Mouse (Mus musculus): ENCODE measurements around the gene Mturn. TPM values are rescaled to one million over a fixed set of nuclear protein-coding genes. Genes with fewer than 3 reads are reported as not detected.

The Mturn gene
- total RNA-seq (2017): 0.39 and 1.8 TPM in 2 replicates

DNA sequence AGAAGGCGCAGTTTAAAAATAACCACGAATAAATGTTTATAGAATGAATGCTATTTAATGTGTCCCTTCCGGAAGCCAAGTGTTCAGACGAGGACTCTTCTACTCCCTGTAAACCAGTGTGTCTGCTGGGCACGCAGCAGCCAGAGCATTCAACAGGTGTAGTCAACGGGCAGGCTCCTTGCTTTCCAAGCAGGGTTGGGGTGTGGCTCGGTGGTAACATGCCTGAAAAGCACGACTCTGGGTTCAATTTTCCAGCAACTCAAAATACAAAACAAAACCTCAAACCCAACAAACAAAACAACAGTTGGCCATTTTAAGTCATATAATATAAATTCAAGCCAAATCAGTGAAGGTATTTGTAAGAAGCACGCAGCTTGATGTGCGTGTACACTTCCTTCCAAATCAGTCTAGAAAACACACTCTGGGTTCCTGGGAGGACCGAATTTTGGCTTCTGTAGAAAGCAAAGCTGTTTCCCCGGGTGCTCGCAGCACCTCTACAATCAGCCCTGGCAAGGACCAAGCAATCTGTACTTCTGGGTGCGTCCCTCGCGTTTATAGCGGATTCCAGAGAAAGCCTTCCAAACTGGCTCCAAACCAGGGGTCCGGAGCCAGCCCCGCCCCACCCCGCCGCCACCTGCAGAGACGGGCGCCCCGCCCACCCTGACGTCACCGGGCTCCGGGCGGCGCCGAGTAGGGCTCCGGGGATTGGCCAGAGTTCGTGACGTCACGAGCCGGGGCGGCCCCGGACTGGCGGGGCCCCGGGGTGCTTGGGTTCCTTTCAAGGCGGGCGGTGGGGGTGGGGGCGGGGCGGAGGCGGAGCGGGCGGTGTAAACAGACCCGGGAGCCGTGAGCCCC, at the start of gene Mturn:
Gene Mturn, plus strand, starts transcription at position 734 of the 855 bp plus-strand sequence.
- peak; percentile 73 for ATAC-seq (replicated peaks; ENCODE audit: low read depth, poor library complexity, severe bottlenecking)

DNA sequence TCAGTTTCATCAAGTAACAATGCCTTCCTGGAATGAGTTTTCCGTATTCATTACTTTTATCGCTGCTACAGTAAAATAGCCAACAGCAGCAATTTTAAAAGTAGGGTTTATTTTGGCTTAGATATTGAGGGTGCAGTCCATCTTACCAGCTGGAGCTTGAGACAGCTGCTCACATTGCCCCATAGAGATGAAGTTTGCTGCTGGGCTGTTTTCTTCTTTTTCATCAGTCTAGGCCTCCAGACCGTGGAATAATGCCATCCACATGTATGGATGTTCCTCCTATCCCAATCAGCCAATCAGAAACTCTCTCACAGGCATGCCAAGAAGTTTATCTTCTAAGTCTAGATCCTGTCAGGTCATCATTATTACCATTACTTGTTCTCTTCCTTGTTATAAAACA, 41.5 kb upstream of the Mturn start:
- no peak for ATAC-seq (replicated peaks; ENCODE audit: low read depth, poor library complexity, severe bottlenecking)

DNA sequence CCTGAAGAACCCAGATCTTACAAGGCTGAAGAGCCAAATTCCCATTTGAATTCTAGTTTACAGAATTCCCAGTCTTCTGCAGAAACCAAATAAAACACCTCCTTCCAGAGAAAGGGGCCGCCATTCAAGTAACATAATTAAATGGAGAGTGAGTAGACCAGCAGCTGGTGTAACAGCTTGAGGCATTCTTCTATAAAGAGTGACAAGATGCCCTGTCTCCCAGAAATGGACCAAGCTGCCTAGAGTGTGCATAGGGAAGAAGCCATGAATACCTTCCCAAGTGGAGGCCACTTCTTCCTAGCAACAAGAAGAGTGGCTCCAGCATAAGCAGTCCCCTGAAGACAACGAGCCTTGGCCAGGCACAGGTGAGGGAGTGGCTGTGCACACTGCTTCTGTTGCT, 39.5 kb upstream of the Mturn start:
- ATAC-seq (replicated peaks; ENCODE audit: low read depth, poor library complexity, severe bottlenecking): no peak

DNA sequence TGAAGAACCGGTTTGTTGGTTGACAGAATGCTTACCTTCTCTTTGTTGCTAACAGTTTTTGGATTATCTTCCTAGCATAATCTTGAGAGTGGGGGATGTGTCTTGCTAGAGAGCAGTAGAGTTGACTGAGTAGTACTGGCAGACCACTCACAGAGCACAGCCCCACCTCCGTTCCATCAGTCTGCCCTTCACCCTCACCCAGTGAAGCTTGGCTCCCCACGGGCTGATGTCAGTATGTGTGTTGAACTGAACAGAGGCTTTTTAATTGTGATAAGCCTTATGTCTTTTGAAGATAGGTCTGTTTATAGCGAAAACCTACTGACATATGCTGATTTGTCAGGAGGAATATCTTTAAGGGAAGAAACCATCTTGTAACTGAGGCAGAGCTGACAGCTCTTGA, 38.2 kb upstream of the Mturn start:
- ATAC-seq (replicated peaks; ENCODE audit: low read depth, poor library complexity, severe bottlenecking): no peak

DNA sequence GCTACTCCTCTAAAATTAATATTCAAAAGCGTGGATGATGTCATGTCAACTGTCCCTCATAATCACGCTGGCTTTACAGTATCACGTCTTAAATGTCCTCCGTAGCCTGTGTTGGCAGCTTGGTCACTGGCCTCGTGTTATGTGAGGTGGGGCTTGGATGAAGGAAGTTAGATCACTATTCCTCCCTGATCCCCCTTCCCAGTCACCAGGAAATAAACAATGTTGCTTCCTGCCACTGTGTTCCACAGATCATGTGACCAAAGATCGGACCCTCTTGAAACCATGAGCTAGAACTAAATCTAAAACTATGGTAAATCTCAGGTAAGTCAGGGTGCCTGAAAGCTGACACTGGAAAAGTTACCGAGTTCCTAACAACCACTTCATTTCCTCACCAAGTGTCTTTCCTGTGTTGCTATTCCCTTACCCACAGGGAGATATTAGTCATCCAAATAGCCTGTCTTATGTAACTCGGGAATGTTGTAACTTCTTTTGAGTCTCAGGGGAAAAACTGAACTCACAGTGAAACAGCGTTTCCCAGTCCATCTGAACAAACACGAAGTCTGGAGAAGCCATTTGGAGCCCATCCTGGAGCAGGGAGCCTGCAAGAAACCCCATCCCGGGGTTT, 25.8 kb upstream of the Mturn start:
- no peak for ATAC-seq (replicated peaks; ENCODE audit: low read depth, poor library complexity, severe bottlenecking)

DNA sequence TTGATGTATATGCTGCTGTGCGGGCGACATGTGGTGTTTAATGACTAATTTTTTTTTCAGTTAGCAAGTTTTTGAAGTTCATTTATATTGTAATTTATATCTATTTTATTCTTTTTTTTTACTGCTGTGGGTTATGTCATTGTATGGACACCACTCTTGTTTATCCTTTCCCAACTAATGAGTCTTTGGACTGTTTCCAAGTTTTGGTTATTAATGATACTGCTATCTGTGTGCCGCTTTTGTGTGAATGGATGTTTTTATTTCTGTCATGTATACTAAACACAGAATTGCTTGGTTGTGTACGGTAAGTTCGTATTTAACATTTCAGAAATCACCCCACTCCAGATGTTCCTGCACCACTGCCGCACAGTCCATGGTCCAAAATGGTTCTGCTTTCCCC, 23.6 kb upstream of the Mturn start:
- ATAC-seq (replicated peaks; ENCODE audit: low read depth, poor library complexity, severe bottlenecking): no peak

DNA sequence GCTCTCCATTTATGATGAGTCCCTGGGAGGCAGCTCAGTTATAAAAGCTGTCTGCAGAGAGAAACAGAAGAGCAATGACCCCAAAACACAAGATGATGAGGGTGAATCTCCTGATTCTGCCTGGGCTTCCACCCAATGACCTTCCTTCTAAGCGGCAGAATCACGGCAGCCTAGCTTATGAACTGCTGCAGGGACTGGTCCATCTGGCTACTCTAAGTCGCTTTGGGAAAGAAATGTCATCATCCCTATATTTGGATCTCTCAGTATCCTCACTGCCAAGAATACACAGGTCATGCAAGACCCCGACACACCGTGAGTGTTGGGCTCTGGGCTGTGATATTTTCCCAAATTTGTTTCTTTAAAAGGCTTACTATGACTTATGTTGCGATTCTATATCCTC, 11.6 kb upstream of the Mturn start:
- ATAC-seq (replicated peaks; ENCODE audit: low read depth, poor library complexity, severe bottlenecking): no peak

DNA sequence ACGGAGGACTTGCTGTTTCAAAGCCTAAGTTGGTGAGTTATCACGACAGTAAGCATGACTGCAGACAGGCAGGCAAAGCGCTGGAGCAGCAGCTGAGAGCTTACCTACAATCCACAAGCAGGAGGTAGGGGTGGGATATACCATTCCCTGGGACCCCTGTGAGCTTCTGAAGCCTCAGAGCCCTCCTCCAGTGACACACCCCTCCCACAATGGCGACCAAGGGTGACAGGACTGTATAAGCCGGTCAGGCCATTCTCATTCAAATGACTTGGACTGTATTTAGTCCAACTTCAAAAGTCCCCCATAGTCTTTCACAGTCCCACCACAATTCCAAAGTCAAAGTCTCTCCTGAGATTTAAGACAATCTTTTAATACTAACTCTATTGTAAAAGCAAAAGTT, 8.5 kb upstream of the Mturn start:
- ATAC-seq (replicated peaks; ENCODE audit: low read depth, poor library complexity, severe bottlenecking): no peak

DNA sequence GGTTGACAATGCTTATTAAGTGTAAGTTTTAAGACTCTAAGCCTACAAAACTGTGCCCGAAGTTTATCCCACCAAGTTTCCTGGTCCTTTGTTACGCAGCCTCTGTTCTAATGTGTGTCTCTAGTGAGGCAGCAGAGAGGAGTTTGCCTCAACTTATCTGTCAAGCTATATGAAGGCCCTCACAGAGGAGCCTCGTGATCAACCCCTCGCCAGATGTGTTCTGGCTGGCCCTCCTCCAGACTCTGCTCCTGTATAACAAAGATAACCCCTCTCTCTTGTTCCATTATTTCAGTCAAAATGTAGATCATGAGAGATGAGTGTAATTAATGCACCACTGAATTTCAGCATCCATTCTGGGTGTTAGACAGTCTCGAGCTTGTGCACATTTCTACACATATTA, 1.7 kb upstream of the Mturn start:
- ATAC-seq (replicated peaks; ENCODE audit: low read depth, poor library complexity, severe bottlenecking): peak; percentile 29; the same call in 1 of the 2 replicates

DNA sequence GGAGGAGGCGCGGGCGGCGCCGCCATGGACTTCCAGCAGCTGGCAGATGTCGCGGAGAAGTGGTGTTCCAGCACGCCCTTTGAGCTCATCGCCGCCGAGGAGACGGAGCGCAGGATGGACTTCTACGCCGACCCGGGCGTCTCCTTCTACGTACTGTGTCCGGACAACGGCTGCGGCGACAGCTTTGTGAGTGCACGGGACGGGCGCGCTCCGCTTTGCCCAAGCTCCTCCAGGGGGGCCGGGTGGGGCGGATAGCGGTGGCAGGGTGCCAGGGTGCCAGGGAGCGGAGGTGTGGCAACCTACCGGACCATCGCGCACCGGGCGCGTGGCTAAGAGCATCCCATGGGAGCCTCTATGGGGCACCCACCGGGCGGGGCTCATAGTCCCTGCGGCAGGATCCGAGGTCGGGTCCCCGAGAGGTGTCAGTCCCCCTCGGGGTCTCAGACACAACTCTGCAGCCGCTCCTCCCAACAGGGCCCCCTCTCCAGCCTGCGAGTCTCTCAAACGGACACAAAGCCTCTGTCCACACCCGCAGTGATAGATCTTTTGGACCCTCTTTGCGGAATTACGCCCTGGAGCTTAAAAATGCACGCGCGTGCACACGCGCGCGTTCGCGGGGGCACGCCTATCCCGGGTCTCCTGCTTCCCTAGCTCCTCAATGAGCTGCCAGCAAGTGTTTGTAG, 463 bp downstream of the Mturn start:
- ATAC-seq (replicated peaks; ENCODE audit: low read depth, poor library complexity, severe bottlenecking): no peak; the same call in 1 of the 2 replicates

DNA sequence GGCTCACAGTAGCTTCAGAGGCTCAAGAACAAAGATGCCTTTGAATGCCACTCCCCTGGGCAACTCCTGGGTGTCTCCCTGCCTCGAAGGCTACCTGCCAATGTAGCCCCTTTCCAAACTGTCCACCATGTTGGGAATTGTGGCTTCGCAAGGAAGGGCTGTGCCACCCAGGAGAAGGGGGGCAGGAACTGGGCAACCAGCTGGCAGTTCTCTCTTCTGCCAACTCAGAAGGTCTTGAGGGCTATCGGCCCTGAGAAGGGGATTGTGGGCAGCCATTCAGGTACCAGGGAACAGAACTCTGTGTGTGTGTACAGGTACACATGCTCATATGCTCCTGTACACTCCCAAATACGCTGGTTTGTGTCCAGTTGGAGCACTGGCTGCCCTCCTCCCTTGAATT, 2.7 kb downstream of the Mturn start:
- no peak for ATAC-seq (replicated peaks; ENCODE audit: low read depth, poor library complexity, severe bottlenecking)

DNA sequence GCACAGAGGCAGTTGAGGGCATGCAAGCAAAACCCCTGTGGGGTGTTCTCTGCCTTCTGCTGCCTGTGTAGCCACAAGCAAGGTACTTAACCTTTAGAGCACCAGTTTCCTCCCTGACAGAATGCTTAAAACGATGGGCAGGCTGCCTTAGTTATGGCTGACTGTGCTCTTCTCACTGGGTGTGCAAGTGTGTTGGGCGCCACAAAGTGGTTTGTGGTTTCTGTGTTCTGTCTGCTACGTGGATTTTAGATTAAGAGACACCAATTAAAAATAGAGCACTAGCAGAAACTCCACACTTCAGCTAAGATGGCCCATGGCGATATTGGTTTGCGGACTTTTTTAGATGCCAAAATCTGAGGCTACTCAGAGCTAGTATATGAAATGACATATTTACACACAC, 3.7 kb downstream of the Mturn start:
- ATAC-seq (replicated peaks; ENCODE audit: low read depth, poor library complexity, severe bottlenecking): peak; percentile 28

DNA sequence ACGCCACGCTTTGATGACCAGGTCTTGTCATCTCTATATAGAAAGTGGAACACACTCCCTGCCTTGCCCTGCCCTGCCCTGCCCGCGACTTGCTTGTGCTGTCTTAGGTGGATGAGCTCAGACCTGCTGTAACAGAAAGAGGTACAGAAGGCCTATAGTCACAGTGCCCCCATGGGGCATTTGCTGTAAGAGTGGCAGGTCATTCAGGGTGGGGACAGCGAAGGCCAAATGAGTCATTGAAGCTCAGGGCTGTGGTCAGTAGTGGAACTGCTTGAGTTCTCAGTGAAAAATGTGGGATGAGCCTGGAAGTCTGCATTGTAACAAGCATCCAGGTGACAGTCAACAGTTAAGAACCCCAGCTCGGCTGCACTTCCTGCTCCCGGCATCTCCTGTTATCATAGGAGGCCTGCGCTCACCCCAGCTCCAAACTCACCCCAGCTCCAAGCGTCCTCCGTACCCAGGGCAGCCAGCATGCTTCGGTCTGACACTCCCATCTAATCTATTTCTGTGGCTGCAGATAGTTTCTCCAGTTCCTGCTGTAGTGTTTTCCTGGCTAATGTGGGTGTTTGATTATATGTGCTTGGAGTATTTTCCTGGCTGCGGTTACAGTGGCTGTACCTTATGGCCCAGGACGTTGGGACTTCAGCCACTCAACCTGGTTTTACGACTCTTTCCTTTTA, 4.4 kb downstream of the Mturn start:
- no peak for ATAC-seq (replicated peaks; ENCODE audit: low read depth, poor library complexity, severe bottlenecking)

DNA sequence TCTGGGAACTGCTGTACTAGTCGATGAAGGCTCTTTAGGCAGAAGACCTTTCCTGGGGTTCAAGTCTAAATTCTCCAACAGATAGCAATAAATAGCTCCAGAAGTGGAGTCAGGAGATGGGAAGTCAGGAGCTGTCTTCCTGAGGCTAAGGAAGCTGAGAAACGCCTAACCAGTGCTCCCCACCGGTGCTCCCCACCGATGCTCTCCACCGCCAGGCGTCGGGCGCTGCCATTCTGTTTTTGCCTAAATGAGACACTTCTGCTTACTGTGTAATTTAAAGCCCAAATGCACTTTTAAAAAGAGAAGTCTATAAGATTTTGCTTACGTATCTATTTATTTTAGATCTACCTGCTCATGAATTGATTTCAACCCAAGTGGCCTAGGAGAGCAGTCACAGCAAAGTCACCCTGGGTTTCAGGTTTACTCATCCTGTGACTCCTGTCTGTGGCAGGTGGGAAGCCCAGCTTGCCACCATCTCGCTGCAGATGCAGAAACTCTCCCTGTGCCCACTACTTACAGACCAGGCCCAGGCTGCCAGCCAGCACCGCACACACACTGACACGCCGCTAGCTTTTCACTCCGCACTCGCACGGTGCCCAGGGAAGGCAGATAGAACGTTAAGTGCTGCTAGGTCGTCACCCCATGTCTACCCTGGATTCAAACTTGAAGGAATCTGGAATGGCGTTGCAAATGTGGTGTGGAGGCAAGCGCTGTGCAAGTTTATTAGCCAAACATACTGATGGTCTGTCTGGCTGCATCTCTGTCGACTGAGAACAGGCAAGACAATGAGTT, 5.7 kb downstream of the Mturn start:
- ATAC-seq (replicated peaks; ENCODE audit: low read depth, poor library complexity, severe bottlenecking): no peak

DNA sequence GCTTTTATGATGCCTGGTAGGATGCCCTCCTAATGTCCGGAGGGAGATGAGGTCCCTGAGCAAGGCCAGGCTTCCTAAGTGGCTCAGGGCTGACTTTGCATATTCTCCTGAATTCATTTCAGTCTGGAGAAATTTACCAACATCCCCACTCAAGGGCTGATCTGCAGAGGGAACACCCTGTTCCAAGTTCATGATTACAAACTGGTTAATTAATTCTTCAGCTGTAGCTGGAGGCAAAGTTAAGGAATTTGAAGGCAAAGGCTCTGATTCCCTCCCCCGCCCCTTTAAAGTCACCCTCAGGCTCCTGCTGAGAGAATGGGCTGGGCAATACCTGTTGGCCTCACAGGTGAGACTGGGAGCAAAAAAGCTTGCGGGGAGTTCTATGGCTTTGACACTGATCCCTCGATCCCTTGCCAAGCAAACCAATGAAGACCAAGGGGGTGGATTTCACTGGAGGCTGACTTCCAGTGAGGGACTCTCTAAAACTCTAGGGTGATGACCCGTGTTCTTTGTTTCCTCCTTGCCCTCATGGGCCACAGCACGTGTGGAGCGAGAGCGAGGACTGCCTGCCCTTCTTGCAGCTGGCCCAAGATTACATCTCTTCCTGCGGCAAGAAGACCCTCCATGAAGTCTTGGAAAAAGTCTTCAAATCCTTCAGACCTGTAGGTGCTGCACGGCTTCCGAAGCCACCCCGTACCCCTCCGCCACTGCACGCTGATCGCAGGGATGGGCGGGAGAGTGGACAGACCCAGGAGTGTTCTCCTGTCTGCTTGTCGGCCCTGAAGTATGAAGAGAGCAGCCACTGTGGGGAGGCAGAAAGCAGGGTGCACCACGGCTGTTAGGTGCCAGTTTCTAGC, 7.3 kb downstream of the Mturn start:
- no peak for ATAC-seq (replicated peaks; ENCODE audit: low read depth, poor library complexity, severe bottlenecking)

DNA sequence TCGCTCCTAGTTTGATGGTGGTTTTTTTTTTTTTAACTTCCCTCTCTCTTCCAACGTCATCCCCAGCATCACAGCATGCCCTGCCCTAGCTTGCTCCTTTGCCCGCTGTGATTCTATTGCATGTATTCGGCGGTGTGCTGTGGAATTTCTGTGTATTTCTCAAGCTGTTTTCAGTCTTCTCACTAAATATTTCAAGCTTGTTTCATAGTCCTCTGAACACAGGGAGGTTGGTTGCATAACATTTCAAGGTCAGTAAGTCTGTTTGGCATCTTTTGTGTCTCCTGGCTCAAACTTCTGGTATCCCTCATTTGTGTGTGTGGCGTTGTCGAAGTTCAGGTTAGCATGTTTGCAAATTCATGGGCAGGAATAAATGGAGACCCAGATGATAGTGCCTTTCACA, 8.3 kb downstream of the Mturn start:
- no peak for ATAC-seq (replicated peaks; ENCODE audit: low read depth, poor library complexity, severe bottlenecking)

DNA sequence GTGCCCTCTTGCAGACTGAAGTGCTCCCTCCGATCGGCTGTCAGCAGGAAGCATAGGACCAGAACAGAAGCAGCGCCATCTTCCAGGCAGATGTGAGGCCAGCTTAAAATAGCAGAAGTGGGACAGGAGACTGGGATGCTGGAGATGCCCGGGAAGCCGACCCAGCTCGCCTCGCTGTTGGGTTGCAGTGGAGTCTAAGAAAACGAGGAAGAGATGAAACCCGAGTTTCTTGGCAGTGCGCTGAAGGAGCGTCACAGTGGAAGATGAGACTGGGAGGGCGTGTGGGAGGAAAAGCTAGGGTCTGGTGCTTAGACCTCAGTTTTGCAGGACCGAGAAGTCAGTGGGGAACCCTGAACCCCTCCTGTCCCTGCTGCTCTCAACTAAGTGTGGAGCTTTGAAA, 9.4 kb downstream of the Mturn start:
- no peak for ATAC-seq (replicated peaks; ENCODE audit: low read depth, poor library complexity, severe bottlenecking)

DNA sequence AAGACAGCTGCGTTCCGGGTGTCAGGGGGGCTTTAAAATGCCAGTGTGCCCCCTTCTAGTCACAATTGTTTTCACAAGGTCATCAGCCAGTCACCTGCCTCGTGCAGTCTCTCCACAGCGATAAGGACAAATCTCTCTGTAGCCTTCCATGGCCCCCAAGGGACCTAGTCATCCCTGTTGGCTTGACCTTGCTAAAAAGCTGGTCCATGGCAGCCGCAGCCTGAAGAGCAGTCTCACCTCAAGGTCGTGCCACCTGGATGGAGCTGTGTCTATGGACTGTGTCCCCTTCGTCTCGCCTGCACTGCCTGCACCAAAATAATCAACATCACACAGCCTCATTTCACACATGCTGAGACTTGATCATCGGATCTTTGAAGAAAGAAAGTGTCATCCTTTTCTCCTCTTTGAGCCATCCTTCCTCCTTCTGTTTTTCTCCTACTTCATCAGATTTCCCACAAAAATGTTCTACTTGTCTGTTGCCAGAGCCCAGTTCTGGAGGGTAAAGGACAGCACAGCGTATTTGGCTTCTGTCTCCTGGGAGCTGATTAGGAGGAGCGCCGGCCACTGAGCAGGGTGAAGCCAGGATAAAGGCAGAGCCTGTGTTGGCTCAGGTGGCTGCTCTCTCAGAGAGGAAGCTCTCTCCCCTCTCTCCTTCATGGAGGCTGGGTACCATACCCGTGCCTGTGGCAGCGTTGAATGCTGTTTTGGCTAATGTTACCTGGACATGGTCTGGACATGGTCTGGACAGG, 10.1 kb downstream of the Mturn start:
- no peak for ATAC-seq (replicated peaks; ENCODE audit: low read depth, poor library complexity, severe bottlenecking)
